Mouse (Mus musculus): ENCODE measurements at regions not wholly inside any gene's neighbourhood (a gene's known extent, or its start where the extent isn't known, plus 50 kb on each side); places are given as distances from the start of the nearest gene placed in this dataset.

- TF ChIP-seq CTCF (IDR thresholded peaks at IDR 0.05; ENCODE audit: low read depth) (no peak), EP300 (IDR thresholded peaks at IDR 0.05; ENCODE audit: low read depth) (no peak)
Measured at GRCm38 (mm10) chr15:32003489-32003888, 173.6 kb upstream of the Tas2r119 start.

Measured in heart, postnatal 0 days (tissue).